Mouse (Mus musculus) MEL (cell line): ENCODE data around the gene Celf2. TPM values are rescaled to one million over a fixed set of nuclear protein-coding genes. Genes with fewer than 3 reads are reported as not detected.

Experiments used
- DNase-seq: peaks from one replicate; pipeline ENCODE4 v3.0.0; 2011; ENCODE audit warnings: low read depth, low spot score
- H3K27ac ChIP-seq: 2 replicates; pipeline ENCODE4 v1.5.1; 2012; ENCODE audit warnings: low read depth, mild to moderate bottlenecking, control low read depth, low read length, moderate library complexity; ENCODE audit not compliant: control insufficient read depth
- H3K27me3 ChIP-seq, 2 experiments: fragments of 150-350 bp in 1 of 2; sonication (generic) in 1 of 2; 2 replicates each; pipeline ENCODE4 v1.6.1; 2012; ENCODE audit warnings: low read length in 2 of 2, mild to moderate bottlenecking in 2 of 2, improper control_type of control experiment in 1 of 2, moderate library complexity in 1 of 2; ENCODE audit not compliant: insufficient read depth in 2 of 2, control insufficient read depth in 1 of 2
- H3K36me3 ChIP-seq, 2 experiments: 2 replicates each; pipeline ENCODE4 v1.6.1; 2012 to 2014; ENCODE audit warnings: low read length in 2 of 2, improper control_type of control experiment in 1 of 2, inconsistent platforms in 1 of 2, mild to moderate bottlenecking in 1 of 2; ENCODE audit not compliant: insufficient read depth in 2 of 2, control insufficient read depth in 1 of 2
- H3K4me1 ChIP-seq, 2 experiments: fragments of 150-350 bp in 1 of 2; sonication (generic) in 1 of 2; 2 replicates each; pipeline ENCODE4 v1.6.1; 2012; ENCODE audit warnings: low read length in 2 of 2, improper control_type of control experiment in 1 of 2, mild to moderate bottlenecking in 1 of 2; ENCODE audit not compliant: insufficient read depth in 2 of 2, control insufficient read depth in 1 of 2
- H3K4me3 ChIP-seq, 2 experiments: fragments of 150-350 bp in 1 of 2; sonication (generic) in 1 of 2; 2 replicates each; pipeline ENCODE4 v1.5.1; 2012; ENCODE audit warnings: low read depth in 2 of 2, low read length in 2 of 2, mild to moderate bottlenecking in 2 of 2, moderate library complexity in 2 of 2, control low read depth in 1 of 2, improper control_type of control experiment in 1 of 2; ENCODE audit not compliant: control insufficient read depth in 1 of 2, insufficient read depth in 1 of 2
- H3K79me2 ChIP-seq: 2 replicates; pipeline ENCODE4 v1.6.1; 2012; ENCODE audit warnings: mild to moderate bottlenecking, low read length, moderate library complexity; ENCODE audit not compliant: control insufficient read depth, poor library complexity, insufficient read depth
- H3K9ac ChIP-seq: 2 replicates; pipeline ENCODE4 v1.6.1; 2012; ENCODE audit warnings: low read depth, mild to moderate bottlenecking, control low read depth, low read length, moderate library complexity; ENCODE audit not compliant: control insufficient read depth, poor library complexity, severe bottlenecking
- H3K9me3 ChIP-seq: fragments of 150-350 bp; sonication (generic); replicated peaks from 2 replicates; pipeline ENCODE4 v1.6.1; 2012; ENCODE audit warnings: mild to moderate bottlenecking, low read length, improper control_type of control experiment, moderate library complexity; ENCODE audit not compliant: insufficient read depth
- CHD1 ChIP-seq: IDR thresholded peaks from 2 replicates; pipeline ENCODE4 v1.6.1; 2012; ENCODE audit warnings: low read depth, mild to moderate bottlenecking, inconsistent platforms, low read length, improper control_type of control experiment
- ELF1 ChIP-seq: IDR thresholded peaks from 2 replicates; pipeline ENCODE4 v1.6.1; 2014; ENCODE audit warnings: low read depth, mild to moderate bottlenecking, inconsistent platforms, low read length, improper control_type of control experiment, moderate library complexity
- EP300 ChIP-seq, 2 experiments: IDR thresholded peaks; 2 replicates each; pipeline ENCODE4 v1.6.1; 2011; ENCODE audit warnings: improper control_type of control experiment in 2 of 2, low read length in 2 of 2, low read depth in 1 of 2, mild to moderate bottlenecking in 1 of 2
- GABPA ChIP-seq: IDR thresholded peaks from 2 replicates; pipeline ENCODE4 v1.6.1; 2012; ENCODE audit warnings: low read depth, mild to moderate bottlenecking, inconsistent platforms, low read length, improper control_type of control experiment, moderate library complexity
- GATA1 ChIP-seq: IDR thresholded peaks from 2 replicates; pipeline ENCODE4 v1.6.1; 2011; ENCODE audit warnings: low read depth, low read length, improper control_type of control experiment
- JUND ChIP-seq: IDR thresholded peaks from 2 replicates; pipeline ENCODE4 v1.6.1; 2011; ENCODE audit warnings: low read depth, mild to moderate bottlenecking, improper control_type of control experiment, low read length
- KAT2A ChIP-seq: conservative IDR thresholded peaks from 2 replicates; pipeline ENCODE4 v1.6.1; 2012; ENCODE audit warnings: low read depth, low read length, improper control_type of control experiment, inconsistent platforms
- MAFK ChIP-seq: IDR thresholded peaks from 2 replicates; pipeline ENCODE4 v1.6.1; 2011; ENCODE audit warnings: low read depth, mild to moderate bottlenecking, low read length, improper control_type of control experiment, borderline replicate concordance
- MAX ChIP-seq: IDR thresholded peaks from 2 replicates; pipeline ENCODE4 v1.6.1; 2011; ENCODE audit warnings: low read length, improper control_type of control experiment
- MEF2A ChIP-seq: IDR thresholded peaks from 2 replicates; pipeline ENCODE4 v1.6.1; 2014; ENCODE audit warnings: low read depth, mild to moderate bottlenecking, inconsistent platforms, low read length, improper control_type of control experiment; ENCODE audit not compliant: poor library complexity, insufficient replicate concordance, severe bottlenecking; ENCODE audit errors: extremely low read depth
- MYB ChIP-seq: IDR thresholded peaks from 2 replicates; pipeline ENCODE4 v1.6.1; 2011; ENCODE audit warnings: mild to moderate bottlenecking, low read depth, low read length, improper control_type of control experiment
- MYC ChIP-seq: IDR thresholded peaks from 2 replicates; pipeline ENCODE4 v1.6.1; 2011; ENCODE audit warnings: low read depth, mild to moderate bottlenecking, low read length, improper control_type of control experiment, moderate library complexity
- POLR2AphosphoS2 ChIP-seq: IDR thresholded peaks from 2 replicates; pipeline ENCODE4 v1.6.1; 2011; ENCODE audit warnings: low read length, improper control_type of control experiment
- POLR2AphosphoS5 ChIP-seq: IDR thresholded peaks from 2 replicates; pipeline ENCODE4 v1.6.1; 2012; ENCODE audit warnings: low read depth, borderline replicate concordance, mild to moderate bottlenecking, inconsistent platforms, low read length, moderate library complexity, mixed read lengths
- RAD21 ChIP-seq: IDR thresholded peaks from 2 replicates; pipeline ENCODE4 v1.6.1; 2011; ENCODE audit warnings: mild to moderate bottlenecking, low read depth, low read length, improper control_type of control experiment
- SIN3A ChIP-seq: IDR thresholded peaks from 2 replicates; pipeline ENCODE4 v1.6.1; 2012; ENCODE audit warnings: low read length, improper control_type of control experiment, inconsistent platforms
- SMC3 ChIP-seq: IDR thresholded peaks from 2 replicates; pipeline ENCODE4 v1.6.1; 2011; ENCODE audit warnings: low read depth, low read length, improper control_type of control experiment
- TCF12 ChIP-seq: IDR thresholded peaks from 2 replicates; pipeline ENCODE4 v1.6.1; 2014; ENCODE audit warnings: low read depth, mild to moderate bottlenecking, inconsistent platforms, low read length, improper control_type of control experiment, moderate library complexity
- UBTF ChIP-seq: IDR thresholded peaks from 2 replicates; pipeline ENCODE4 v1.6.1; 2012; ENCODE audit warnings: low read depth, mild to moderate bottlenecking, inconsistent platforms, low read length, improper control_type of control experiment, moderate library complexity, borderline replicate concordance; ENCODE audit not compliant: insufficient read depth
- USF2 ChIP-seq, 2 experiments: IDR thresholded peaks; 2 replicates each; pipeline ENCODE4 v1.6.1; 2011 to 2012; ENCODE audit warnings: improper control_type of control experiment in 2 of 2, low read length in 2 of 2, borderline replicate concordance in 1 of 2, inconsistent platforms in 1 of 2, low read depth in 1 of 2, mild to moderate bottlenecking in 1 of 2; ENCODE audit not compliant: insufficient read depth in 1 of 2
- ZKSCAN1 ChIP-seq: IDR thresholded peaks from 2 replicates; pipeline ENCODE4 v1.6.1; 2012; ENCODE audit warnings: low read depth, mild to moderate bottlenecking, inconsistent platforms, low read length, improper control_type of control experiment, moderate library complexity
- ZNF384 ChIP-seq: IDR thresholded peaks from 2 replicates; pipeline ENCODE4 v1.6.1; 2012; ENCODE audit warnings: low read depth, mild to moderate bottlenecking, inconsistent platforms, low read length, improper control_type of control experiment
- polyA plus RNA-seq, 2 experiments: library from polyadenylated mRNA; stranded (reverse) in 1 of 2; unstranded in 1 of 2; fragments of >175 nt in 1 of 2; fragments of >200 nt in 1 of 2; gene quantifications; 2 replicates each; pipeline versions ENCODE4 v1.2.1 to v1.2.4; 2012; ENCODE audit warnings: low replicate concordance in 2 of 2, low read depth in 1 of 2; ENCODE audit not compliant: insufficient read length in 2 of 2, insufficient read depth in 1 of 2, missing spikeins in 1 of 2
- total RNA-seq: library from RNA; depleted of rRNA; stranded (reverse); fragments of 300-350 nt; gene quantifications from 2 replicates; pipeline ENCODE4 v1.2.3, GENCODE M21; 2012

Gene Celf2
- total and polyA plus RNA-seq, 3 experiments = 8.9 to 16.7 TPM; not detected in 1

- no peak for TF ChIP-seq MYC
- peak; percentile 27 for TF ChIP-seq RAD21
- no peak for TF ChIP-seq SIN3A
- 0 out of 2 replicates have a peak, but pooled peaks have one; percentile 9 for TF ChIP-seq SMC3
- no peak for TF ChIP-seq UBTF
- no peak for TF ChIP-seq MYB
- no peak for TF ChIP-seq ZNF384
- peak; percentile 73 for TF ChIP-seq MAFK
- no peak overlapping the region for H3K27ac ChIP-seq
- no peaks in the 10 kb centered on the region for H3K9me3 ChIP-seq
- no peaks in the 10 kb centered on the region for H3K79me2 ChIP-seq
- H3K9ac ChIP-seq = no peak overlapping the region
- no peaks in the 10 kb centered on the region for H3K36me3 ChIP-seq
- no peaks in the 10 kb centered on the region for H3K4me1 ChIP-seq
- H3K27me3 ChIP-seq = peaks cover 0 to 1% of the 10 kb centered on the region in 2 experiments; a peak in 1 of 4 replicates
- DNase-seq = peak; percentile 46
- H3K4me3 ChIP-seq = no peak overlapping the region
Observed at GRCm38 (mm10) chr2:6739998-6740668, 769.2 kb downstream of the Celf2 start.

- no peaks in the 10 kb centered on the region for H3K4me1 ChIP-seq
- H3K79me2 ChIP-seq = no peaks in the 10 kb centered on the region
- H3K4me3 ChIP-seq = no peak overlapping the region
- no peak overlapping the region for H3K9ac ChIP-seq
- no peaks in the 10 kb centered on the region for H3K9me3 ChIP-seq
- no peaks in the 10 kb centered on the region for H3K36me3 ChIP-seq
- TF ChIP-seq GATA1 (no peak), POLR2AphosphoS5 (no peak), MYB (no peak), MAX (no peak), CHD1 (no peak), POLR2AphosphoS2 (no peak), MEF2A (no peak), JUND (no peak), TCF12 (no peak), UBTF (no peak), KAT2A (no peak), EP300 (IDR thresholded peaks at IDR 0.05; ENCODE audit: low read depth in 1 of 2, low read length in 2 of 2) (no peak), ELF1 (no peak), USF2 (IDR thresholded peaks at IDR 0.05; ENCODE audit: borderline replicate concordance in 1 of 2, insufficient read depth in 1 of 2, low read depth in 1 of 2, low read length in 2 of 2) (no peak), RAD21 (no peak), GABPA (no peak), ZKSCAN1 (no peak), MAFK (no peak)
- no peak overlapping the region for H3K27ac ChIP-seq
- H3K27me3 ChIP-seq = no peaks in the 10 kb centered on the region; a peak in 1 of 4 replicates
- DNase-seq = no peak
Observed at GRCm38 (mm10) chr2:6732026-6732425, 777.3 kb downstream of the Celf2 start.
